Mouse (Mus musculus): Measurements from ENCODE around the gene Sept9.

Gene Sept9

DNA sequence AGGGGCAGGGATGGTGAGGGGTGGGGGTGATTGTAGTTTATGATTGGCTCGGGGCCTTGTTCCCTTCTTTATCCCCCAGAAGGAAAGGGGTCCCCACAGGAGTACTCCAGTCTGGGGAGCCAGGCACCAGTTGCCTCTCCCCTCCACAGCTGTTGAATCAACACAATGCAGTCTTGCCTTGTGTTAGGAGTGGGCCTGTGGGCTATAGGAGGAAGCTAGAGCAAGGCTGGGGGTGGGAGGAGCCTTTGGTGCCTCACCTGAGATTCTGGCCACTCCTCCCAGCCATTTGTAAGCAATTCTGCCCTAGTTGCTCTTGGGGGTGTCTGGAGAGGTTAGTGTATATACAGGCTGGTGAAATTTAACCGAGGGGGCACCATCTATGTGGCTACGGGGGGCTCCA lies 88.3 kb downstream of the Sept9 start:
- DNase-seq (ENCODE audit: low read depth, low spot score): no peak

- no peak for DNase-seq (ENCODE audit: low read depth, low spot score)
These were observed 89.3 kb downstream of the Sept9 start for GRCm38 (mm10) chr11:117288765-117289164.

- no peak for DNase-seq (ENCODE audit: low read depth, low spot score)
These were observed 92.0 kb downstream of the Sept9 start for GRCm38 (mm10) chr11:117291271-117292059.

GRCm38 (mm10) chr11:117292446-117292845 lies 93.0 kb downstream of the Sept9 start:
- no peak for DNase-seq (ENCODE audit: low read depth, low spot score)

- no peak for DNase-seq (ENCODE audit: low read depth, low spot score)
These were observed 95.8 kb downstream of the Sept9 start for GRCm38 (mm10) chr11:117295266-117295665.

DNA sequence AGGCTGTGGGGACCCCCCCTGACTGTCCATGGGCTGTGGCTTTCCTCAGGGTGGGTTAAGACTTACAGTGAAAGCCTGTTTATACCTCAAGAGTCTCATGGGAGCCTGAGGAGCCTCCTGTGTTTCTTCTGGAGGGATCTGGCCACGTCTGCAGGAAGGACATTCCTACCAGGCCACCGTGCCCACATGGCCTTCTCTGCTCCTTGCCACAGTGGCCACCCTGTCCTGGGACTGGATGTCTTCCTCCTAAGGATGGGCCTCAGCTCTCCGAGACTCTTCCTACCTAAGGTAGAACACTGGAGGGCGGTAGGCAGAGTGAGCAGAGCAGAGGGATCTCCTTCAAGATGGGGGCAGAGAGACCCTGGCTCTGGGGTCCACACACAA lies 96.6 kb downstream of the Sept9 start:
- DNase-seq (ENCODE audit: low read depth, low spot score): no peak

- no peak for DNase-seq (ENCODE audit: low read depth, low spot score)
These were observed 97.2 kb downstream of the Sept9 start for GRCm38 (mm10) chr11:117296500-117297189.

- no peak for DNase-seq (ENCODE audit: low read depth, low spot score)
These were observed 97.8 kb downstream of the Sept9 start for GRCm38 (mm10) chr11:117297190-117297829.

DNA sequence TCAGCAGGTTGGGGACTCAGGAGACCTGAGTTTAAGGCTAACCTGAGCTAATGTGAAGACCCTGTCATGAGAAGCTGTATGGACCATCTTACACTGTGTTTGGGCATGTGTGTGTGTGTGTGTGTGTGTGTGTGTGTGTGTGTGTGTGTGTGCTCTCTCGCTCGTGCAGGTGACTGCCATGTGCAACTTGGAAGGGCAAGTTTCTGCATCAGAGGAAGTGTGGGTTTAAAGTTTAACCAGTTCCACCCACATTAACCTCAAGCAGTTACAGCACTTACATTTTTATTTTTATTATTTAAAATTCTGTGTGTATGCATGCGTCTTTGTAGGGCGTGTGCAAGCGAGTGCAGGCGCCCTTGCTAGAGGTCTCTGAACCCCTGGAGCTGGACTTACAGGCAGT lies 100.3 kb downstream of the Sept9 start:
- DNase-seq (ENCODE audit: low read depth, low spot score): no peak

DNA sequence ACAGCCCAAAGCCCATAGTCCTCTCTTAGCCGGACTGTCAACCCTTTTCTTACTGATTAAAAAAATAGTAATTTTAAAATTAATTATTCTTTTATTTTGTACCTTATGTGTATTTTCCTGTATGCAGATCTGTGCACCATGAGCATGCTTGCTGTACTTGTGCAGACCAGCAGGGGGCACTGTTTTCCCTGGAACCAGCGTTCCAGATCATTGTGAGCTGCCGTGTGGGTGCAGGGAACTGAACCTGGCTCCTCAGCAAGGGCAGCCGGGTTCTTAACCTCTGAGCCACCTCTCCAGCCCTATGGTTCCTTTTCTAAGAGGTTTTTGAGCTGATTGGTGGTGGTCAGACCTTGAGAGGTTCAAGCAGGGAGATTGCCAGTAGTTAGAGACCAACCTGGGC lies 101.3 kb downstream of the Sept9 start:
- no peak for DNase-seq (ENCODE audit: low read depth, low spot score)

GRCm38 (mm10) chr11:117301716-117302115 lies 102.3 kb downstream of the Sept9 start:
- no peak for DNase-seq (ENCODE audit: low read depth, low spot score)

- no peak for DNase-seq (ENCODE audit: low read depth, low spot score)
These were observed 102.9 kb downstream of the Sept9 start for GRCm38 (mm10) chr11:117302371-117302770.

- no peak for DNase-seq (ENCODE audit: low read depth, low spot score)
These were observed 106.2 kb downstream of the Sept9 start for GRCm38 (mm10) chr11:117305509-117306188.

GRCm38 (mm10) chr11:117306311-117307088 lies 107.0 kb downstream of the Sept9 start:
- DNase-seq (ENCODE audit: low read depth, low spot score): no peak

DNA sequence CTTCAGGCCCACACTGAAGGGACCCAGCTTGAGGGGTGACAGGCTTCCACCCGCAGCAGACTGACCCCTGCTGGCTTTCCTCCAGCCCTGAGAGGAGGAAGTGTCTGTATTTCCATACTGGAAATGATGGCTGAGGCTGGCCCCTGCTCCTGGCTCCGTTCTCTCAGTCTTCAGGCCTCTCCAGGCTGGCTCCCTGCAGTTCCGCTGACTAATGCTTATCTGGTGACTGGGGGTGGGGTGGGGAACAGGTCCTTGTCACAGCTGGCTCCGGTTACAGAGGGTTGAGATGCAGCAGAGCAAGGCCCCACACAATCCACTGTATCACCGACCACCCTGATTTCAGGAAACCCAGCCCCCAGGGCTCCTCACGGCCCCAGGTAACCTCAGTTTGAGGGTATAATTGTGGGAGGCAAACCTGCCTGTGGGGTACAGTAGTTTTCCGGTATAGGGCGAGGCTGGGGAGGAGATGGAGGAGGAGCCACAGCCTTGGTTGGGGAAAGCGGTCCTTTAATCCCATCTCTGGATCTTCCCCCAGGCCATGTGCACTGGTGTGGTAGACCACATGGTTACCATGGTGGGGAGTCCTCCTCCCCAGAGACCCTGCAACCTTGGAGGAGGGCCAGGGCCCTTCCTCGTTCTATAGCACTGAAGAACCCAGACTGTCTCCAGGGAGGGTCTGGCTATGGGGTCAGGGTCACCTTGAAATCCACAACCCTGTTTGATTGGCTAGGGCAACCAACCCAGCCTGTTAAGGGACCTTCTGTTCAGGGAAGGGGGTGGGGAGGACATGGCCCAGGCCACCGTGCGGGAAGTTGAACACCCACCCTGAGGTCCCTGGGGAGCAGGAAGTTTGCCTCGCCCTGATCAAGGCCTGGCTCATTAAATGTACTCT lies 108.7 kb downstream of the Sept9 start:
- DNase-seq (ENCODE audit: low read depth, low spot score): no peak

DNA sequence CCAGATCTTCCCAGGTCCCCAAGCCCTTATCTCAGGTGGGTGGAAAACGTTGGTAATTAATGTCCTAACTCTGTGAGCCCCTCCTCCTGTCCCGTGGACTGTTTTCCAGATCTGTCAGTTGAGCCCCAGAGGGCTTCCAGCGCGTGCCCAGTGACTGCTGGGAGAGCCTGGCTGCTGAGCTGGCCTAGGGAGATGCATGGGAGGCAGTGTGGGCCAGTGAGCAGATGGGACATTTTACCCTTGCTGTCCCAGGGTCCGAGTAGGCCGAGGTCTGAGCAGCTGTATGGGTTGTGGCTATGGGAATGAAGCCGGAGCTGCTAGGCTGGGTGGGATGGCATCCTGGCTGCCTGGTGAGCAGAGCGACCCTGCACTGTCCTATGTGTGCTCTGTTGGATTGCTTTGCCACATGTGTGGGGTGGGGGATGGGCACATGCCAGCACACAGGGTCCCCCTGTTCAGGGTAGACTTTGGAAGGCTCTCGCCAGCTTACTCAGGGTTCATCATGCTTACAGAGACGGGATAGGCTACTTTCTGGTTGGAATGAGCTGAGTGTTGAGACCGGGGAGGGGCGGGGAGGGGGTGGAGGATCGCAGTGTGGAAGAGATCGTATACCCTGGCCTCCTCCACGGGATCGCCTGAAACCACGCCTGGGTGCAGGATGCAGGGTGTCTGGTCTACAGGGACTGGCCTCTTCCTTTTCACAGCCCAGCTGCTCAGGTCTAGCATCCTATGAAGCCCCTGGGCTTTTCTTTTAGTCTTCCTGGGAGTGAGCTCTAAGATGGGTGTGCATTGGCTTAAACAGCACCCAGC lies 109.9 kb downstream of the Sept9 start:
- DNase-seq (ENCODE audit: low read depth, low spot score): no peak

GRCm38 (mm10) chr11:117309918-117310287 lies 110.4 kb downstream of the Sept9 start:
- no peak for DNase-seq (ENCODE audit: low read depth, low spot score)

DNA sequence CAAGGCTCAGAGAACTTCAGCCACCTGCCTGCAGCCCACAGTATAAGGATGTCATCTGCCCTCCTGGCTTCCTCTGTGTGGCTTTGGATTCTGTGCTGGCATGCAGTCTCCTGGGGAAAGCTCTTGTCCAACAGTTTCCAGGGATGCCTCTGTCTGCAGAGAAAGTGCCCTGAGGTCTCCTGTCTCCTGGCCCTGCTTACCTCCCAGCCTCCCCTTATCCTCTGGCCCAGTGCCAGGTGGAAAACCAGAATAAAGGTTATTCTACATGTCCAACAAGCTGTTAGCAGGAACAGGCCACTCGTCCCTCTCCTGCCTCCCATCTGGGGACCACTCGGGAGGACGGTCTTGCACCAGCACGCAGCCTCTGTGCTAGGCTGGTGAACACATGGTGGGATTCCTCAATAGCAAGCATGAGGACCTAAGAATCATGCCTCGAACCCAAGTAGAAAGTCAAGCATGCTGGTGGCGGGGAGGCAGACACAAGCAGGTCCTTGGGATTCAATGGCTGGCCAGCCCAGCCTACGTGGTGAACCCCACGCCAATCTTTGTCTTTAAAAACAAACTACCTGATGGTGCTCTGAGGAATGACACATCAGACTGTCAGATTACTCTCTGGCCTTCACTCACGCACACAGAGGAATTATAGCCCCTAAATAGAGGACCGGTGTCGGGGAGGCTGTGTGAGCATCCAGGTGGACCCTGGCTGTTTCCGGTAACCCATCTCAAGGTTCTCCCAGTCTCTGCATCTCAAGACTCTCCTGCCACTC lies 111.1 kb downstream of the Sept9 start:
- no peak for DNase-seq (ENCODE audit: low read depth, low spot score)

Measured in WW6 (cell line).